Mouse (Mus musculus): ENCODE results near the gene Daxx. TPM values are rescaled to one million over a fixed set of nuclear protein-coding genes. Genes with fewer than 3 reads are reported as not detected.

Daxx gene
- polyA plus RNA-seq, 1 experiment from 2014 or later, result 34.8 TPM

GRCm38 (mm10) chr17:33931159-33931866, 22.1 kb downstream of the Daxx start:
- Histone ChIP-seq H3K9me3 (ENCODE audit: control insufficient read depth, low read length) (no peaks in the 10 kb centered on the region), H3K27ac (replicated peaks; ENCODE audit: low read depth, low read length) (no peak overlapping the region; the same call in 1 of the 2 replicates), H3K4me3 (ENCODE audit: low read depth, low read length) (peak overlapping the region; percentile 81), H3K4me1 (ENCODE audit: control insufficient read depth, insufficient read depth, low read length) (peaks cover 12% of the 10 kb centered on the region), H3K27me3 (replicated peaks; ENCODE audit: control insufficient read depth, insufficient read depth, low read length) (no peaks in the 10 kb centered on the region), H3K4me2 (ENCODE audit: low read depth, low read length) (peak overlapping the region; percentile 96), H3K9ac (ENCODE audit: low read depth, low read length) (peak overlapping the region; percentile 79), H3K36me3 (ENCODE audit: control insufficient read depth, insufficient read depth, low read length) (peaks cover 39% of the 10 kb centered on the region)
- ATAC-seq (ENCODE audit: low read depth), result no peak
- DNase-seq (ENCODE audit: low spot score), result no peak
- WGBS, result 36% methylated on average over 14 of the region's 18 CpGs

- Histone ChIP-seq H3K4me2 (ENCODE audit: low read depth, low read length) (0 out of 2 replicates have a peak overlapping the region, but pooled peaks have one; percentile 96), H3K36me3 (ENCODE audit: control insufficient read depth, insufficient read depth, low read length) (peaks cover 37% of the 10 kb centered on the region), H3K27ac (replicated peaks; ENCODE audit: low read depth, low read length) (no peak overlapping the region), H3K9ac (ENCODE audit: low read depth, low read length) (peak overlapping the region; percentile 79; the same call in 1 of the 2 replicates), H3K4me3 (ENCODE audit: low read depth, low read length) (no peak overlapping the region), H3K9me3 (ENCODE audit: control insufficient read depth, low read length) (no peaks in the 10 kb centered on the region), H3K27me3 (replicated peaks; ENCODE audit: control insufficient read depth, insufficient read depth, low read length) (no peaks in the 10 kb centered on the region), H3K4me1 (ENCODE audit: control insufficient read depth, insufficient read depth, low read length) (peaks cover 12% of the 10 kb centered on the region)
- WGBS, result 89% methylated on average over 11 of the region's 11 CpGs
- ATAC-seq (ENCODE audit: low read depth), result no peak
- no peak for DNase-seq (ENCODE audit: low spot score)
Observed at GRCm38 (mm10) chr17:33931947-33932346, 22.7 kb downstream of the Daxx start.

- H3K4me2 ChIP-seq (ENCODE audit: low read depth, low read length), result no peak overlapping the region
- WGBS, result 75% methylated on average over 14 of the region's 14 CpGs
- no peak for DNase-seq (ENCODE audit: low spot score)
- ATAC-seq (ENCODE audit: low read depth), result no peak
- H3K4me3 ChIP-seq (ENCODE audit: low read depth, low read length), result no peak overlapping the region
- no peak overlapping the region for H3K27ac ChIP-seq (replicated peaks; ENCODE audit: low read depth, low read length)
- no peaks in the 10 kb centered on the region for H3K27me3 ChIP-seq (replicated peaks; ENCODE audit: control insufficient read depth, insufficient read depth, low read length)
- no peaks in the 10 kb centered on the region for H3K9me3 ChIP-seq (ENCODE audit: control insufficient read depth, low read length)
- H3K9ac ChIP-seq (ENCODE audit: low read depth, low read length), result no peak overlapping the region
- H3K36me3 ChIP-seq (ENCODE audit: control insufficient read depth, insufficient read depth, low read length), result peaks cover 38% of the 10 kb centered on the region
- peaks cover 12% of the 10 kb centered on the region for H3K4me1 ChIP-seq (ENCODE audit: control insufficient read depth, insufficient read depth, low read length)
Observed at GRCm38 (mm10) chr17:33932448-33932847, 23.2 kb downstream of the Daxx start.

- Histone ChIP-seq H3K36me3 (ENCODE audit: control insufficient read depth, insufficient read depth, low read length) (peaks cover 40% of the 10 kb centered on the region), H3K4me2 (ENCODE audit: low read depth, low read length) (no peak overlapping the region), H3K27me3 (replicated peaks; ENCODE audit: control insufficient read depth, insufficient read depth, low read length) (no peaks in the 10 kb centered on the region), H3K4me3 (ENCODE audit: low read depth, low read length) (no peak overlapping the region), H3K9me3 (ENCODE audit: control insufficient read depth, low read length) (no peaks in the 10 kb centered on the region), H3K4me1 (ENCODE audit: control insufficient read depth, insufficient read depth, low read length) (peaks cover 12% of the 10 kb centered on the region), H3K27ac (replicated peaks; ENCODE audit: low read depth, low read length) (no peak overlapping the region), H3K9ac (ENCODE audit: low read depth, low read length) (0 out of 2 replicates have a peak overlapping the region, but pooled peaks have one; percentile 8)
- no peak for DNase-seq (ENCODE audit: low spot score)
- WGBS, result 83% methylated on average over 15 of the region's 15 CpGs
- no peak for ATAC-seq (ENCODE audit: low read depth)
Observed at GRCm38 (mm10) chr17:33932970-33933369, 23.8 kb downstream of the Daxx start.

- Histone ChIP-seq H3K27me3 (replicated peaks; ENCODE audit: control insufficient read depth, insufficient read depth, low read length) (no peaks in the 10 kb centered on the region), H3K27ac (replicated peaks; ENCODE audit: low read depth, low read length) (no peak overlapping the region), H3K4me1 (ENCODE audit: control insufficient read depth, insufficient read depth, low read length) (peaks cover 12% of the 10 kb centered on the region), H3K4me3 (ENCODE audit: low read depth, low read length) (no peak overlapping the region), H3K9ac (ENCODE audit: low read depth, low read length) (no peak overlapping the region), H3K36me3 (ENCODE audit: control insufficient read depth, insufficient read depth, low read length) (peaks cover 49% of the 10 kb centered on the region), H3K9me3 (ENCODE audit: control insufficient read depth, low read length) (no peaks in the 10 kb centered on the region), H3K4me2 (ENCODE audit: low read depth, low read length) (no peak overlapping the region)
- 89% methylated on average over 20 of the region's 21 CpGs for WGBS
- no peak for ATAC-seq (ENCODE audit: low read depth)
- no peak for DNase-seq (ENCODE audit: low spot score)
Observed at GRCm38 (mm10) chr17:33935422-33936055, 26.3 kb downstream of the Daxx start.

- Histone ChIP-seq H3K27me3 (replicated peaks; ENCODE audit: control insufficient read depth, insufficient read depth, low read length) (no peaks in the 10 kb centered on the region), H3K4me2 (ENCODE audit: low read depth, low read length) (no peak overlapping the region), H3K27ac (replicated peaks; ENCODE audit: low read depth, low read length) (no peak overlapping the region), H3K4me3 (ENCODE audit: low read depth, low read length) (no peak overlapping the region), H3K4me1 (ENCODE audit: control insufficient read depth, insufficient read depth, low read length) (peaks cover 12% of the 10 kb centered on the region), H3K9ac (ENCODE audit: low read depth, low read length) (no peak overlapping the region), H3K36me3 (ENCODE audit: control insufficient read depth, insufficient read depth, low read length) (peaks cover 51% of the 10 kb centered on the region), H3K9me3 (ENCODE audit: control insufficient read depth, low read length) (no peaks in the 10 kb centered on the region)
- 86% methylated on average over 14 of the region's 15 CpGs for WGBS
- DNase-seq (ENCODE audit: low spot score) (no peak), ATAC-seq (ENCODE audit: low read depth) (no peak)
Observed at GRCm38 (mm10) chr17:33936993-33937392, 27.8 kb downstream of the Daxx start.

GRCm38 (mm10) chr17:33938783-33939182, 29.6 kb downstream of the Daxx start:
- H3K27ac ChIP-seq (replicated peaks; ENCODE audit: low read depth, low read length), result no peak overlapping the region
- no peak for DNase-seq (ENCODE audit: low spot score)
- peaks cover 12% of the 10 kb centered on the region for H3K4me1 ChIP-seq (ENCODE audit: control insufficient read depth, insufficient read depth, low read length)
- H3K36me3 ChIP-seq (ENCODE audit: control insufficient read depth, insufficient read depth, low read length), result peaks cover 51% of the 10 kb centered on the region
- no peak overlapping the region for H3K9ac ChIP-seq (ENCODE audit: low read depth, low read length)
- 85% methylated on average over 11 of the region's 11 CpGs for WGBS
- no peaks in the 10 kb centered on the region for H3K27me3 ChIP-seq (replicated peaks; ENCODE audit: control insufficient read depth, insufficient read depth, low read length)
- H3K4me3 ChIP-seq (ENCODE audit: low read depth, low read length), result no peak overlapping the region
- ATAC-seq (ENCODE audit: low read depth), result no peak
- H3K9me3 ChIP-seq (ENCODE audit: control insufficient read depth, low read length), result no peaks in the 10 kb centered on the region
- peak overlapping the region; percentile 77; the same call in 1 of the 2 replicates for H3K4me2 ChIP-seq (ENCODE audit: low read depth, low read length)

GRCm38 (mm10) chr17:33940206-33940805, 31.1 kb downstream of the Daxx start, which contains the start of the genes Pfdn6 and Wdr46:
TSS of gene Pfdn6 (minus strand) at chr17:33940343.
TSS of gene Wdr46 (plus strand) at chr17:33940660.
- Histone ChIP-seq H3K27me3 (replicated peaks; ENCODE audit: control insufficient read depth, insufficient read depth, low read length) (no peaks in the 10 kb centered on the region), H3K9ac (ENCODE audit: low read depth, low read length) (peak within 1 kb of the TSS; percentile 79), H3K4me2 (ENCODE audit: low read depth, low read length) (peak within 1 kb of the TSS; percentile 89), H3K4me3 (ENCODE audit: low read depth, low read length) (peak within 1 kb of the TSS; percentile 87), H3K9me3 (ENCODE audit: control insufficient read depth, low read length) (no peaks in the 10 kb centered on the region), H3K27ac (replicated peaks; ENCODE audit: low read depth, low read length) (no peak within 1 kb of the TSS), H3K36me3 (ENCODE audit: control insufficient read depth, insufficient read depth, low read length) (peaks cover 61% of the 10 kb centered on the region), H3K4me1 (ENCODE audit: control insufficient read depth, insufficient read depth, low read length) (peaks cover 12% of the 10 kb centered on the region)
- DNase-seq (ENCODE audit: low spot score) (peak; percentile 96), ATAC-seq (ENCODE audit: low read depth) (peak; percentile 93)
- under 1% methylated on average over 36 of the region's 36 CpGs for WGBS
